Mouse (Mus musculus) MEL (cell line): ENCODE measurements around the gene Gatad2a.

Experiments used
- CTCF ChIP-seq, 3 experiments: IDR thresholded peaks in 2 of 3; conservative IDR thresholded peaks in 1 of 3; 2 replicates each; pipeline ENCODE4 v1.5.1; 2011 to 2012; ENCODE audit warnings: low read length in 3 of 3, low read depth in 2 of 3, mild to moderate bottlenecking in 2 of 3, improper control_type of control experiment in 1 of 3, inconsistent platforms in 1 of 3, mixed read lengths in 1 of 3, moderate library complexity in 1 of 3; ENCODE audit not compliant: control insufficient read depth in 1 of 3, insufficient read depth in 1 of 3, poor library complexity in 1 of 3, severe bottlenecking in 1 of 3
- EP300 ChIP-seq, 2 experiments: IDR thresholded peaks; 2 replicates each; pipeline ENCODE4 v1.6.1; 2011; ENCODE audit warnings: improper control_type of control experiment in 2 of 2, low read length in 2 of 2, low read depth in 1 of 2, mild to moderate bottlenecking in 1 of 2
- GABPA ChIP-seq: IDR thresholded peaks from 2 replicates; pipeline ENCODE4 v1.6.1; 2012; ENCODE audit warnings: low read depth, mild to moderate bottlenecking, inconsistent platforms, low read length, improper control_type of control experiment, moderate library complexity
- KAT2A ChIP-seq: conservative IDR thresholded peaks from 2 replicates; pipeline ENCODE4 v1.6.1; 2012; ENCODE audit warnings: low read depth, low read length, improper control_type of control experiment, inconsistent platforms
- MAX ChIP-seq: IDR thresholded peaks from 2 replicates; pipeline ENCODE4 v1.6.1; 2011; ENCODE audit warnings: low read length, improper control_type of control experiment
- MYB ChIP-seq: IDR thresholded peaks from 2 replicates; pipeline ENCODE4 v1.6.1; 2011; ENCODE audit warnings: mild to moderate bottlenecking, low read depth, low read length, improper control_type of control experiment
- POLR2A ChIP-seq, 2 experiments: IDR thresholded peaks; 2 replicates each; pipeline ENCODE4 v1.6.1; 2011 to 2012; ENCODE audit warnings: low read length in 2 of 2, mild to moderate bottlenecking in 2 of 2, control low read depth in 1 of 2, improper control_type of control experiment in 1 of 2, low read depth in 1 of 2, moderate library complexity in 1 of 2; ENCODE audit not compliant: control insufficient read depth in 1 of 2, insufficient read depth in 1 of 2, poor library complexity in 1 of 2
- RAD21 ChIP-seq: IDR thresholded peaks from 2 replicates; pipeline ENCODE4 v1.6.1; 2011; ENCODE audit warnings: mild to moderate bottlenecking, low read depth, low read length, improper control_type of control experiment
- SIN3A ChIP-seq: IDR thresholded peaks from 2 replicates; pipeline ENCODE4 v1.6.1; 2012; ENCODE audit warnings: low read length, improper control_type of control experiment, inconsistent platforms
- TAL1 ChIP-seq: IDR thresholded peaks from 2 replicates; pipeline ENCODE4 v1.6.1; 2012; ENCODE audit warnings: mild to moderate bottlenecking, inconsistent platforms, low read length, moderate library complexity, mixed read lengths

GRCm38 (mm10) chr8:69876097-69876496, 120.1 kb downstream of the Gatad2a start:
- no peak for TF ChIP-seq RAD21
- no peak for TF ChIP-seq EP300 (IDR thresholded peaks at IDR 0.05; ENCODE audit: low read depth in 1 of 2, low read length in 2 of 2)
- no peak for TF ChIP-seq KAT2A
- TF ChIP-seq CTCF (IDR thresholded peaks at IDR 0.05 in 2 of 3, conservative IDR thresholded peaks at IDR 0.05 in 1 of 3; ENCODE audit: control insufficient read depth in 1 of 3, insufficient read depth in 1 of 3, low read depth in 2 of 3, low read length in 3 of 3, poor library complexity in 1 of 3, severe bottlenecking in 1 of 3): no peak
- TF ChIP-seq SIN3A: no peak
- TF ChIP-seq MYB: no peak
- TF ChIP-seq POLR2A (IDR thresholded peaks at IDR 0.05; ENCODE audit: control insufficient read depth in 1 of 2, insufficient read depth in 1 of 2, low read depth in 1 of 2, low read length in 2 of 2, poor library complexity in 1 of 2): no peak
- no peak for TF ChIP-seq GABPA
- no peak for TF ChIP-seq MAX
- TF ChIP-seq TAL1: no peak
